Mouse (Mus musculus): ENCODE measurements around the gene Zfp568. TPM values are rescaled to one million over a fixed set of nuclear protein-coding genes. Genes with fewer than 3 reads are reported as not detected.

Zfp568 gene
- total and polyA plus RNA-seq, 2 experiments from 2014 or later = 13.6 to 38.3 TPM

- Histone ChIP-seq H3K9ac (replicated peaks; ENCODE audit: low read depth, low read length) (no peak overlapping the region), H3K9me3 (replicated peaks; ENCODE audit: control insufficient read depth, low read length) (no peaks in the 10 kb centered on the region), H3K27ac (ENCODE audit: low read depth) (no peak overlapping the region), H3K36me3 (replicated peaks; ENCODE audit: control insufficient read depth, insufficient read depth, low read length) (peaks cover 65% of the 10 kb centered on the region), H3K4me3 (ENCODE audit: low read depth, low read length) (no peak overlapping the region), H3K4me1 (ENCODE audit: control insufficient read depth, insufficient read depth) (peaks cover 5% of the 10 kb centered on the region; the same call in 1 of the 2 replicates), H3K27me3 (ENCODE audit: control insufficient read depth, insufficient read depth, low read length) (no peaks in the 10 kb centered on the region), H3K4me2 (ENCODE audit: low read depth, low read length) (no peak overlapping the region)
- no peak for ATAC-seq (ENCODE audit: insufficient read depth, low read depth)
- WGBS = 79% methylated on average over 1 of the region's 1 CpGs
- DNase-seq (ENCODE audit: low spot score) = no peak
- no peak for TF ChIP-seq CTCF (IDR thresholded peaks at IDR 0.05; ENCODE audit: low read depth)
These were observed 23.8 kb downstream of the Zfp568 start for GRCm38 (mm10) chr7:30007601-30008000.

GRCm38 (mm10) chr7:30008020-30008690 is 24.4 kb downstream of the Zfp568 start:
- H3K27me3 ChIP-seq (ENCODE audit: control insufficient read depth, insufficient read depth, low read length) = no peaks in the 10 kb centered on the region
- no peak overlapping the region for H3K4me2 ChIP-seq (ENCODE audit: low read depth, low read length)
- ATAC-seq (ENCODE audit: insufficient read depth, low read depth) = no peak
- H3K9ac ChIP-seq (replicated peaks; ENCODE audit: low read depth, low read length) = no peak overlapping the region
- TF ChIP-seq CTCF (IDR thresholded peaks at IDR 0.05; ENCODE audit: low read depth) (no peak), EP300 (IDR thresholded peaks at IDR 0.05; ENCODE audit: low read depth) (no peak)
- peaks cover 63% of the 10 kb centered on the region for H3K36me3 ChIP-seq (replicated peaks; ENCODE audit: control insufficient read depth, insufficient read depth, low read length)
- no peaks in the 10 kb centered on the region for H3K9me3 ChIP-seq (replicated peaks; ENCODE audit: control insufficient read depth, low read length)
- H3K4me1 ChIP-seq (ENCODE audit: control insufficient read depth, insufficient read depth) = peaks cover 5% of the 10 kb centered on the region; the same call in 1 of the 2 replicates
- 70% methylated on average over 6 of the region's 6 CpGs for WGBS
- no peak overlapping the region for H3K4me3 ChIP-seq (ENCODE audit: low read depth, low read length)
- H3K27ac ChIP-seq (ENCODE audit: low read depth) = no peak overlapping the region
- no peak for DNase-seq (ENCODE audit: low spot score)

GRCm38 (mm10) chr7:30009321-30010085 is 25.7 kb downstream of the Zfp568 start:
- 64% methylated on average over 21 of the region's 21 CpGs for WGBS

GRCm38 (mm10) chr7:30010551-30011195 is 26.9 kb downstream of the Zfp568 start:
- Histone ChIP-seq H3K27me3 (ENCODE audit: control insufficient read depth, insufficient read depth, low read length) (no peaks in the 10 kb centered on the region), H3K9ac (replicated peaks; ENCODE audit: low read depth, low read length) (no peak overlapping the region; the same call in 1 of the 2 replicates), H3K9me3 (replicated peaks; ENCODE audit: control insufficient read depth, low read length) (no peaks in the 10 kb centered on the region), H3K4me2 (ENCODE audit: low read depth, low read length) (no peak overlapping the region), H3K27ac (ENCODE audit: low read depth) (peak overlapping the region; percentile 81), H3K4me3 (ENCODE audit: low read depth, low read length) (no peak overlapping the region), H3K36me3 (replicated peaks; ENCODE audit: control insufficient read depth, insufficient read depth, low read length) (peaks cover 81% of the 10 kb centered on the region), H3K4me1 (ENCODE audit: control insufficient read depth, insufficient read depth) (peaks cover 5% of the 10 kb centered on the region; the same call in 1 of the 2 replicates)
- 85% methylated on average over 10 of the region's 10 CpGs for WGBS
- no peak for DNase-seq (ENCODE audit: low spot score)
- no peak for ATAC-seq (ENCODE audit: insufficient read depth, low read depth)
- TF ChIP-seq CTCF (IDR thresholded peaks at IDR 0.05; ENCODE audit: low read depth) (no peak), EP300 (IDR thresholded peaks at IDR 0.05; ENCODE audit: low read depth) (no peak)

More at GRCm38 (mm10) chr7:30009321-30010085, 25.7 kb downstream of the Zfp568 start:
- H3K4me2 ChIP-seq (ENCODE audit: low read depth, low read length) = no peak overlapping the region
- H3K27me3 ChIP-seq (ENCODE audit: control insufficient read depth, insufficient read depth, low read length) = no peaks in the 10 kb centered on the region
- H3K9me3 ChIP-seq (replicated peaks; ENCODE audit: control insufficient read depth, low read length) = no peaks in the 10 kb centered on the region
- peak; percentile 46 for DNase-seq (ENCODE audit: low spot score)
- peaks cover 74% of the 10 kb centered on the region for H3K36me3 ChIP-seq (replicated peaks; ENCODE audit: control insufficient read depth, insufficient read depth, low read length)
- H3K9ac ChIP-seq (replicated peaks; ENCODE audit: low read depth, low read length) = no peak overlapping the region; the same call in 1 of the 2 replicates
- TF ChIP-seq EP300 (IDR thresholded peaks at IDR 0.05; ENCODE audit: low read depth) = peak; percentile 27; the same call in 1 of the 2 replicates
- TF ChIP-seq CTCF (IDR thresholded peaks at IDR 0.05; ENCODE audit: low read depth) = no peak
- H3K27ac ChIP-seq (ENCODE audit: low read depth) = peak overlapping the region; percentile 81
- peaks cover 5% of the 10 kb centered on the region; the same call in 1 of the 2 replicates for H3K4me1 ChIP-seq (ENCODE audit: control insufficient read depth, insufficient read depth)
- H3K4me3 ChIP-seq (ENCODE audit: low read depth, low read length) = no peak overlapping the region
- ATAC-seq (ENCODE audit: insufficient read depth, low read depth) = peak; percentile 88

GRCm38 (mm10) chr7:30012956-30013363 is 29.2 kb downstream of the Zfp568 start:
- Histone ChIP-seq H3K36me3 (replicated peaks; ENCODE audit: control insufficient read depth, insufficient read depth, low read length) (peaks cover 83% of the 10 kb centered on the region), H3K9me3 (replicated peaks; ENCODE audit: control insufficient read depth, low read length) (no peaks in the 10 kb centered on the region), H3K27ac (ENCODE audit: low read depth) (no peak overlapping the region), H3K4me1 (ENCODE audit: control insufficient read depth, insufficient read depth) (peaks cover 5% of the 10 kb centered on the region; the same call in 1 of the 2 replicates), H3K27me3 (ENCODE audit: control insufficient read depth, insufficient read depth, low read length) (no peaks in the 10 kb centered on the region), H3K4me3 (ENCODE audit: low read depth, low read length) (no peak overlapping the region), H3K4me2 (ENCODE audit: low read depth, low read length) (no peak overlapping the region), H3K9ac (replicated peaks; ENCODE audit: low read depth, low read length) (no peak overlapping the region)
- DNase-seq (ENCODE audit: low spot score) (peak; percentile 66), ATAC-seq (ENCODE audit: insufficient read depth, low read depth) (peak; percentile 28; the same call in 1 of the 2 replicates)
- TF ChIP-seq EP300 (IDR thresholded peaks at IDR 0.05; ENCODE audit: low read depth) (no peak), CTCF (IDR thresholded peaks at IDR 0.05; ENCODE audit: low read depth) (peak; percentile 75)
- WGBS = 62% methylated on average over 4 of the region's 4 CpGs

Data from heart, postnatal 0 days (tissue).